Mouse (Mus musculus): ENCODE measurements at regions not wholly inside any gene's neighbourhood (a gene's known extent, or its start where the extent isn't known, plus 50 kb on each side); places are given as distances from the start of the nearest gene placed in this dataset.

DNA sequence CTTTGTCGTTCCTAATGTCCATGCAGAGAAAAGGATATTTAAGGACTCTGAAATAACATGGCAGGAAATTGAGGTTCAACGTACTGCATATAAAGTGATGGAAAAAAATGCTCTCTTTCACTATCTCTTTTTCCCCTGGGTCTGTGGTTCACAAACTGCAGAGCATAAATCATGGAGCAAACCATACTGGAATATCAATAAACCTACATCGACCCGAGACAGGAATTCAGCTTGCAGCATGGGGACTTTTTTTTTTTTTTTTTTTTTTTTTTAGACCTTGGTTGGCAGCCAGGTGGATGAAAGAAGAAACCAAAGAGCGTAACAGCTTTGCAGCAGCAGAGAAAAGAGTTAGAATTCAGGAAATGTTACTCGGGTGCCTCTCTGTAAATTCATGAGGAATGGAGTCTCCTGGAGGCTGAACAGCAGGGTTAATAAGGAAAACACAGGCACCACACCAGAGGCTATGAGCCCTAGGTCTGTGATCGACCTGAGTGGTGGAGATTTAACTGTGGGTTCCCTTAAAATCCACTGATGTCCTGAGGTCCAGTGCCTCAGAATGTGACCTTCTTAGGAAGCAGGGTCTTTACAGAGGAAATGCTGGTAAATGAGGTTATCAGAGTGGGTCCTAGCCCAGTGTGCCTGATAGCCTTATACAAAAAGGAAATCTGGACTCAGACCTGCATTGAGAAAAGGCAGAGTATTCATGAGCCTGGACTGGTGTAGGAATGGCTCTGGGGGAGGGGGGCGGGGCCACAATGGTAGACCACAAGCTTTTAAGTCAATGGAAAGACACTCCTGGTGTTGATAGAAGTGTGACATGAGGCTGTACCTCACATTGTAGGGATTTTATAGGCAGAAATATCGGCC lies 290.0 kb downstream of the Lpin1 start:
- ATAC-seq (ENCODE audit: low read depth), result peak; percentile 30; the same call in 1 of the 2 replicates
- peak; percentile 49 for DNase-seq (ENCODE audit: low spot score)
- WGBS, result 46% methylated on average over 9 of the region's 9 CpGs
- H3K4me3 ChIP-seq (ENCODE audit: low read depth, low read length), result no peak overlapping the region
- no peak overlapping the region for H3K4me2 ChIP-seq (ENCODE audit: low read depth, low read length)
- H3K36me3 ChIP-seq (ENCODE audit: control insufficient read depth, insufficient read depth, low read length), result no peaks in the 10 kb centered on the region
- H3K27me3 ChIP-seq (replicated peaks; ENCODE audit: control insufficient read depth, insufficient read depth, low read length), result no peaks in the 10 kb centered on the region
- H3K27ac ChIP-seq (replicated peaks; ENCODE audit: low read depth, low read length), result no peak overlapping the region; the same call in 1 of the 2 replicates
- no peaks in the 10 kb centered on the region for H3K9me3 ChIP-seq (ENCODE audit: control insufficient read depth, low read length)
- peaks cover 4% of the 10 kb centered on the region; the same call in 1 of the 2 replicates for H3K4me1 ChIP-seq (ENCODE audit: control insufficient read depth, insufficient read depth, low read length)
- no peak overlapping the region for H3K9ac ChIP-seq (ENCODE audit: low read depth, low read length)

DNA sequence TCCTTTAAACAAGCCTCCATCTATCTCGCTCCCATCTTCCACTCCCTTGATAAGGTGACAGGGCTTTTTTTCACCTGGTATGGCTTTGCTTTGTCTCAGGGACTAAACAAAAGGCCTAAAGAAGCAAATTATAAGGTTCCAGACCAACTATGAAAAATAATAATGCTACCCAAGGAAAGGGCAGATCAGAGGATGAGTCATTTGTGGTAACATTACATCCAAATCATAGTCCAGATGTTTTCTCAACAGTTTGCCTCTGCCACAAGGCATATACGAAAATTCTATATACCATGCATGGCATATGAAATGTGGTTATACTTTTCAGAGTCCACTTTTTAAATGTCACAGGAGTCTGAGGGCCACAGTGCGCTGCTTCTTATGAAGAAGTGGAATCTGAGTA lies 302.7 kb downstream of the Lpin1 start:
- DNase-seq (ENCODE audit: low spot score), result no peak
- Histone ChIP-seq H3K36me3 (ENCODE audit: control insufficient read depth, insufficient read depth, low read length) (no peaks in the 10 kb centered on the region), H3K4me3 (ENCODE audit: low read depth, low read length) (no peak overlapping the region), H3K4me2 (ENCODE audit: low read depth, low read length) (no peak overlapping the region), H3K27ac (replicated peaks; ENCODE audit: low read depth, low read length) (no peak overlapping the region), H3K9me3 (ENCODE audit: control insufficient read depth, low read length) (no peaks in the 10 kb centered on the region), H3K4me1 (ENCODE audit: control insufficient read depth, insufficient read depth, low read length) (no peaks in the 10 kb centered on the region), H3K9ac (ENCODE audit: low read depth, low read length) (no peak overlapping the region), H3K27me3 (replicated peaks; ENCODE audit: control insufficient read depth, insufficient read depth, low read length) (no peaks in the 10 kb centered on the region)
- WGBS, result 72% methylated on average over 3 of the region's 3 CpGs
- no peak for ATAC-seq (ENCODE audit: low read depth)

DNA sequence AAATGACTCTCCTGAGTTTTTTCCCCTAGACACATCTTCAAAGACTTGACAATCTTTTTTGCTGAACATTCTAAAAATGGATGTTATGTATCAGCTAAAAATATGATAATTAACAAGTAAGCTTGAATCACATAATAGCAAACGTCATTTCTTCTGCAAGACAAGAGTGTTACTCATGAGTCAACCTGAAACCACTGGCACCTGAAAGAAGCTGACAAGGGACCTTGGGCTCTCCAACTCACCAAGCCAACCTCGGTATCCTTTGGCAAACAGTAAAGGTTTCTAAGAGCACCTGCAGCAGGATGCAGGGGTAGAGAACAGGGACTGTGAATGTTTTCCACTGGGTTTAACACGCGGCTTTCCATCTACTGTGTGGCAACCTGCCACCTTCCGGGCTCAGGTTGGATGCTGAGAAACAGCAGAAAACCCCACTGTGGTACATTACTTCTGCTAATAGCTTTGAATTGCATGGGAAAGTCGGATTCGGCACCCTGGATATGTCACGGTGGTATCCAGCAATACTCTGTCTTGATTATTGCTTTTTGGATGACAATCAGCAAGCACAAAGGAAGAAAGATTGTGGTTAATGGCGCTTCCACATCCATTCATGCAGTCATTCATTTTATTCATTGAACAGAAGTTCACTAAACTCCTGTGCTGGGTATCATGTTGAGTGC lies 305.9 kb downstream of the Lpin1 start:
- Histone ChIP-seq H3K36me3 (ENCODE audit: control insufficient read depth, insufficient read depth, low read length) (no peaks in the 10 kb centered on the region), H3K4me1 (ENCODE audit: control insufficient read depth, insufficient read depth, low read length) (no peaks in the 10 kb centered on the region), H3K9ac (ENCODE audit: low read depth, low read length) (no peak overlapping the region), H3K4me2 (ENCODE audit: low read depth, low read length) (no peak overlapping the region), H3K27ac (replicated peaks; ENCODE audit: low read depth, low read length) (no peak overlapping the region), H3K4me3 (ENCODE audit: low read depth, low read length) (no peak overlapping the region), H3K9me3 (ENCODE audit: control insufficient read depth, low read length) (no peaks in the 10 kb centered on the region), H3K27me3 (replicated peaks; ENCODE audit: control insufficient read depth, insufficient read depth, low read length) (no peaks in the 10 kb centered on the region)
- WGBS, result 85% methylated on average over 9 of the region's 9 CpGs
- DNase-seq (ENCODE audit: low spot score) (no peak), ATAC-seq (ENCODE audit: low read depth) (no peak)

DNA sequence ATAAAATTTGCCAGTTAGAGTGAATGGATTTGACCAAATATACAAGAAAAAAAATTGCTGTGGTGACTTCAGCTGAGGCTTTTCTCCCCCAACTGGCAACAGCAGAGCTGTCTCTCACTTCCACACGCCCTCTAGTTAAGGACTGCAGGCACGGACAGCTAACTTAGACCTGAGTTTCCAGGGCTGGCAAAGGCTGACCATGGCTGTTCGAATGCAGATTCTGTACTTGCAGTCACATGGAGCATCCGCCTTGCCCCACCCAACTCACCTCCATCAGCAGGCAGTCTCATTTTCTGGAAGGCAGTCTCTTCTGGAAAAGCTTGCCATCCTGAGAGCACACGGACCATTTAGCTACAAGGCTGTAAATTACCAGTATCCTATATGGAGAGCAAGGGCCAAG lies 325.7 kb downstream of the Lpin1 start:
- no peak overlapping the region for H3K4me2 ChIP-seq (ENCODE audit: low read depth, low read length)
- H3K27ac ChIP-seq (replicated peaks; ENCODE audit: low read depth, low read length), result no peak overlapping the region
- no peaks in the 10 kb centered on the region for H3K4me1 ChIP-seq (ENCODE audit: control insufficient read depth, insufficient read depth, low read length)
- H3K9ac ChIP-seq (ENCODE audit: low read depth, low read length), result no peak overlapping the region
- no peaks in the 10 kb centered on the region for H3K27me3 ChIP-seq (replicated peaks; ENCODE audit: control insufficient read depth, insufficient read depth, low read length)
- WGBS, result 77% methylated on average over 5 of the region's 5 CpGs
- DNase-seq (ENCODE audit: low spot score), result no peak
- no peak for ATAC-seq (ENCODE audit: low read depth)
- no peaks in the 10 kb centered on the region for H3K9me3 ChIP-seq (ENCODE audit: control insufficient read depth, low read length)
- H3K36me3 ChIP-seq (ENCODE audit: control insufficient read depth, insufficient read depth, low read length), result no peaks in the 10 kb centered on the region
- no peak overlapping the region for H3K4me3 ChIP-seq (ENCODE audit: low read depth, low read length)

DNA sequence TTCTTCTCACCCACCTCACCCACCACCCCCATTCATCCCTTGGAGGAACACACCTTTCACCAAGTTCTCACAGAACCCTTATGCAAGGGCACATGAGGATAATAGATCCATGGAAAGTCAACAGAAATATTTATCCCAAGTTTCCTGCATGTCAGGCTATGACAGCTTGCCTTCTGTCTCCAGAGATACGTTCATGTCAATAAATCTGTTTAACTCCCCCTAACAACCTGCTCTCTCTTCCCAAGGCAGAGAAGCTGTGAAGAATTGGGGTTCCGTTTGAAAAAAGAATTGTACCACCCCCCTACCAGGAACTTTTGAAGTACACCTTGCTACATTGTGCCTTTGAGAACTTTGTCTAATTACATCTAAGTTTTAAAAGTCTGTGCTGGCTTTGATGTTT lies 331.6 kb downstream of the Lpin1 start:
- H3K36me3 ChIP-seq (ENCODE audit: control insufficient read depth, insufficient read depth, low read length), result no peaks in the 10 kb centered on the region
- no peaks in the 10 kb centered on the region for H3K9me3 ChIP-seq (ENCODE audit: control insufficient read depth, low read length)
- H3K9ac ChIP-seq (ENCODE audit: low read depth, low read length), result no peak overlapping the region
- no peak overlapping the region for H3K4me2 ChIP-seq (ENCODE audit: low read depth, low read length)
- no peak for DNase-seq (ENCODE audit: low spot score)
- H3K4me1 ChIP-seq (ENCODE audit: control insufficient read depth, insufficient read depth, low read length), result no peaks in the 10 kb centered on the region
- no peaks in the 10 kb centered on the region for H3K27me3 ChIP-seq (replicated peaks; ENCODE audit: control insufficient read depth, insufficient read depth, low read length)
- WGBS, result 77% methylated on average over 2 of the region's 2 CpGs
- no peak overlapping the region for H3K27ac ChIP-seq (replicated peaks; ENCODE audit: low read depth, low read length)
- H3K4me3 ChIP-seq (ENCODE audit: low read depth, low read length), result no peak overlapping the region
- ATAC-seq (ENCODE audit: low read depth), result no peak

DNA sequence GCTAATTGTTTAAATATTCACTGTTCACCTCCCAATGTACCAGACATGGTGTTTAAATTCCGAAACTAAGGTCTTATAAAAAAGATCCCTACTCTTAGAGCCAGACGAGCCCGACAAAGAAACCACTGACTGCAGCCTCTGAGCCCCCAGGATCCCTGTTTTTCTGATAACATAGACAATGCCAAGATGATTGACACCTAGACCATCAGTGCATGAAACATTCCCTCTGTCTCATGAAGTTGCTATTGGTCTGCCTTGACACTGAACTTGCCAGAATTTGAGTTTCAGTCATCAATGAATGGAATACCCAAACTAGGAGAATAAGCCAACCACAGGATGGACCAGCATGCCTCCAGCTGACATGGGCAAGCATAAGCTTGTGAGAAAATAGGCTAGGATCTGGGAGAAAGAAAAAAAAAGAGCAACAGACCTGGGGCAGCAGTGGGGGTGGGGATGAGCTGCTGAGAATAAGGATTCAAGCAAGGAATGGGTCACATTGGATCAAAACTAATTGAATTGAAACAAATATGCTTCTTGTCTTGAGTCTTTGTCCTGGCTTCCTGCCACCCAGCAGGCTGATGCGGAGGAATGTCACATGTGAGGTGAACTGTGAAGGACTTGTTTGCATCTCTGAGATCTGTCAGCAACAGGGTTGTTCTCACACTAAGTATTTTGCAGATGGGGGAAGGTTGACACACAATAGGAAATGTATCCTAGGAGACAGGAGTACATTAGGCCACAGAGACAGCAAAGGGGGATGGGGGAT lies 333.0 kb downstream of the Lpin1 start:
- DNase-seq (ENCODE audit: low spot score) (peak; percentile 60), ATAC-seq (ENCODE audit: low read depth) (peak; percentile 68; the same call in 1 of the 2 replicates)
- no peak overlapping the region for H3K27ac ChIP-seq (replicated peaks; ENCODE audit: low read depth, low read length)
- H3K36me3 ChIP-seq (ENCODE audit: control insufficient read depth, insufficient read depth, low read length), result no peaks in the 10 kb centered on the region
- H3K4me2 ChIP-seq (ENCODE audit: low read depth, low read length), result no peak overlapping the region
- H3K27me3 ChIP-seq (replicated peaks; ENCODE audit: control insufficient read depth, insufficient read depth, low read length), result no peaks in the 10 kb centered on the region
- H3K4me3 ChIP-seq (ENCODE audit: low read depth, low read length), result no peak overlapping the region
- H3K4me1 ChIP-seq (ENCODE audit: control insufficient read depth, insufficient read depth, low read length), result no peaks in the 10 kb centered on the region
- H3K9ac ChIP-seq (ENCODE audit: low read depth, low read length), result no peak overlapping the region
- H3K9me3 ChIP-seq (ENCODE audit: control insufficient read depth, low read length), result no peaks in the 10 kb centered on the region
- WGBS, result 75% methylated on average over 4 of the region's 4 CpGs

DNA sequence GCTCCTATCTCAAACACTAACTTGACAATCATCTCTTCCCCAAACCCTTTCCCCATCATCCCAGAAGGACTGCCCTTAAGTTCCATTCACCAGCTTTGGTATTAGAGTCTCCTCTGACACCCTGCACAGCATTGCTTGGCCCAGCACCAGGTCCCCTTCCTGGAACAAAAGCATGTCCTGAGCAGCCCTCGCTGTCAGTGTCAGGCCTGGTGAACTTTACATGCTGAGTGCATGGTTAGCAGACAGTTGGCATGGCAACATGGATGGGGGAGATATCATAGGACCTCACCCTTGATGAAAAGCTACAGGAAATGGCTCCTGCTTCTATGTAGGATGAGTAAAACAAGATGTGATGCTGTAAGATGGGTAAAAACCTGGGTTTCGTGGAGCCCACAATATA lies 333.6 kb downstream of the Lpin1 start:
- Histone ChIP-seq H3K9ac (ENCODE audit: low read depth, low read length) (no peak overlapping the region), H3K27me3 (replicated peaks; ENCODE audit: control insufficient read depth, insufficient read depth, low read length) (no peaks in the 10 kb centered on the region), H3K27ac (replicated peaks; ENCODE audit: low read depth, low read length) (no peak overlapping the region), H3K36me3 (ENCODE audit: control insufficient read depth, insufficient read depth, low read length) (no peaks in the 10 kb centered on the region), H3K4me3 (ENCODE audit: low read depth, low read length) (no peak overlapping the region), H3K4me2 (ENCODE audit: low read depth, low read length) (no peak overlapping the region), H3K4me1 (ENCODE audit: control insufficient read depth, insufficient read depth, low read length) (no peaks in the 10 kb centered on the region), H3K9me3 (ENCODE audit: control insufficient read depth, low read length) (no peaks in the 10 kb centered on the region)
- WGBS, result 62% methylated on average over 2 of the region's 2 CpGs
- DNase-seq (ENCODE audit: low spot score), result no peak
- ATAC-seq (ENCODE audit: low read depth), result no peak

DNA sequence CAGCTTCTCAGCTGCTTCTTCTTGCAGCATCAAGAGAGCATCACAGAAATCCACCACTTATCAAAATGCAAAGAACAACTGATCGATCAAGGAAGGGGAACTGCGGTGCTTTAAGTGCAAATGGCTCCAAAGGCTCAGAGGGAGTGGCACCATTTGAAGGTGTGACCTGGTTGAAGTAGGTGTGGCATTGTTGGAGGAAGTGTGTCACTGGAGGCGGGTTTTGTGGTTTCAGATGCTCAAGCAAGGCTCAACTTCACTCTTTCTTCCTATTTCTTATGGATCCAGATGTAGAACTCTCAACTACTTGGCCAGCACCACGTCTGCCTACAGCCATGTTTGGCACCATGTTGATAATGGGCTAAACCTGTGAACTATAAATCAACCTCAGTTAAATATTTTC lies 334.5 kb downstream of the Lpin1 start:
- Histone ChIP-seq H3K36me3 (ENCODE audit: control insufficient read depth, insufficient read depth, low read length) (no peaks in the 10 kb centered on the region), H3K9ac (ENCODE audit: low read depth, low read length) (no peak overlapping the region), H3K4me2 (ENCODE audit: low read depth, low read length) (no peak overlapping the region), H3K9me3 (ENCODE audit: control insufficient read depth, low read length) (no peaks in the 10 kb centered on the region), H3K27ac (replicated peaks; ENCODE audit: low read depth, low read length) (no peak overlapping the region), H3K27me3 (replicated peaks; ENCODE audit: control insufficient read depth, insufficient read depth, low read length) (no peaks in the 10 kb centered on the region), H3K4me1 (ENCODE audit: control insufficient read depth, insufficient read depth, low read length) (no peaks in the 10 kb centered on the region), H3K4me3 (ENCODE audit: low read depth, low read length) (no peak overlapping the region)
- DNase-seq (ENCODE audit: low spot score) (no peak), ATAC-seq (ENCODE audit: low read depth) (no peak)
- WGBS, result 91% methylated on average over 4 of the region's 4 CpGs

Data from embryonic facial prominence, embryonic 14.5 days (tissue).